In genomic region chr6:28895726-28896125, GRCm38 (mm10) we compare ENCODE assay signal across 22 mouse cellular contexts.
DNase-seq lines count a peak whose midpoint lies in the region; ATAC-seq lines count a peak whose summit lies in the region.
"Had no signal": no experiment of that assay in that cellular context is flagged by ENCODE, and none has a peak within 500 bp of the region (broad histone marks: within the 10 kb centered on the region; RNA-seq: fewer than 3 reads in every experiment).

No protein-coding gene starts in this region.

- WGBS in heart, embryonic 12.5 days: 73% methylated on average over 6 of the region's 6 CpGs
- WGBS in heart, embryonic 10.5 days: 82% methylated on average over 6 of the region's 6 CpGs
- 79% methylated on average over 6 of the region's 6 CpGs for WGBS in embryonic facial prominence, embryonic 10.5 days

- no peak overlapping the region for H3K4me2 ChIP-seq in heart, embryonic 12.5 days
- H3K4me2 ChIP-seq: embryonic facial prominence, embryonic 12.5 days; forebrain, embryonic 13.5 days; heart, embryonic 13.5 days; liver, embryonic 15.5 days had no signal

- H3K9me3 ChIP-seq in heart, embryonic 12.5 days (replicated peaks): no peaks in the 10 kb centered on the region
- H3K9me3 ChIP-seq in heart, embryonic 10.5 days: no peaks in the 10 kb centered on the region
- H3K9me3 ChIP-seq in embryonic facial prominence, embryonic 10.5 days: no peaks in the 10 kb centered on the region
- H3K9me3 ChIP-seq: embryonic facial prominence, embryonic 12.5 days; forebrain, embryonic 13.5 days; heart, embryonic 13.5 days; liver, embryonic 15.5 days had no signal

- H3K27ac ChIP-seq in heart, embryonic 12.5 days (ENCODE audit: poor library complexity, severe bottlenecking): no peak overlapping the region
- H3K27ac ChIP-seq in heart, embryonic 10.5 days: no peak overlapping the region
- no peak overlapping the region for H3K27ac ChIP-seq in embryonic facial prominence, embryonic 10.5 days (replicated peaks)
- H3K27ac ChIP-seq: embryonic facial prominence, embryonic 12.5 days; forebrain, embryonic 13.5 days; heart, embryonic 13.5 days; kidney, postnatal 0 days; liver, embryonic 15.5 days had no signal

- ATAC-seq in heart, embryonic 12.5 days (ENCODE audit: insufficient number of reproducible peaks, low FRiP score): peak; percentile 15; the same call in 1 of the 2 replicates
- ATAC-seq: forebrain, embryonic 13.5 days had no signal

- H3K27me3 ChIP-seq in heart, embryonic 12.5 days (replicated peaks): peaks cover 4% of the 10 kb centered on the region; the same call in 1 of the 2 replicates
- H3K27me3 ChIP-seq in heart, embryonic 10.5 days (ENCODE audit: insufficient read depth, poor library complexity, severe bottlenecking): peaks cover 9% of the 10 kb centered on the region; the same call in 1 of the 2 replicates
- H3K27me3 ChIP-seq in embryonic facial prominence, embryonic 10.5 days (replicated peaks; ENCODE audit: low read depth, poor library complexity, severe bottlenecking): no peaks in the 10 kb centered on the region; the same call in 1 of the 2 replicates
- H3K27me3 ChIP-seq: embryonic facial prominence, embryonic 12.5 days; heart, embryonic 13.5 days; liver, embryonic 15.5 days had no signal

- H3K4me3 ChIP-seq in heart, embryonic 12.5 days: no peak overlapping the region
- H3K4me3 ChIP-seq in heart, embryonic 10.5 days: no peak overlapping the region
- no peak overlapping the region for H3K4me3 ChIP-seq in embryonic facial prominence, embryonic 10.5 days
- H3K4me3 ChIP-seq: embryonic facial prominence, embryonic 12.5 days; erythroblast, embryonic 14.5 days; forebrain, embryonic 13.5 days; heart, embryonic 13.5 days; liver, embryonic 15.5 days; myocyte had no signal

- H3K36me3 ChIP-seq in heart, embryonic 12.5 days: peaks cover 15% of the 10 kb centered on the region
- peaks cover 13% of the 10 kb centered on the region; the same call in 1 of the 2 replicates for H3K36me3 ChIP-seq in heart, embryonic 10.5 days
- H3K36me3 ChIP-seq in embryonic facial prominence, embryonic 10.5 days (replicated peaks): peaks cover 18% of the 10 kb centered on the region

- DNase-seq in embryo, embryonic 10 days (ENCODE audit: low spot score): peak; percentile 46
- DNase-seq in embryo, embryonic 10.5 days (ENCODE audit: low spot score): no peak
- DNase-seq in heart, embryonic 10.5 days (ENCODE audit: low spot score): no peak
- DNase-seq in 3T3-L1 (ENCODE audit: low read depth, low spot score): peak; percentile 17
- peak; percentile 33 for DNase-seq in embryonic facial prominence, embryonic 10.5 days (ENCODE audit: low spot score)
- no peak for DNase-seq in kidney, adult 9 months
- DNase-seq: B cell, adult 2 months; cerebellum, adult 18-20 months; cerebellum, postnatal 36 days; kidney, adult 11 months; lung, postnatal 10 days; midbrain, embryonic 14.5 days; spleen, adult 18-20 months; thymus, adult 18-20 months had no signal

- no peak overlapping the region for H3K9ac ChIP-seq in heart, embryonic 12.5 days
- H3K9ac ChIP-seq: embryonic facial prominence, embryonic 12.5 days; forebrain, embryonic 13.5 days; heart, embryonic 13.5 days; liver, embryonic 15.5 days had no signal

- peaks cover 11% of the 10 kb centered on the region for H3K4me1 ChIP-seq in heart, embryonic 12.5 days (replicated peaks)
- H3K4me1 ChIP-seq in heart, embryonic 10.5 days: peaks cover 19% of the 10 kb centered on the region
- H3K4me1 ChIP-seq in embryonic facial prominence, embryonic 10.5 days: peaks cover 43% of the 10 kb centered on the region
- H3K4me1 ChIP-seq: liver, embryonic 15.5 days had no signal

Comparison
In these comparisons a context has a peak if more than half of its experiments do, and no peak if none do; other contexts are left out.
1. DNase-seq: peak in embryo, embryonic 10 days (single experiment), 3T3-L1 (single experiment) and embryonic facial prominence, embryonic 10.5 days (single experiment); none in embryo, embryonic 10.5 days (single experiment), heart, embryonic 10.5 days (single experiment) and kidney, adult 9 months (single experiment).